Mouse (Mus musculus) limb, embryonic 14.5 days (tissue): ENCODE data around the gene Ccdc70. TPM values are rescaled to one million over a fixed set of nuclear protein-coding genes. Genes with fewer than 3 reads are reported as not detected.

Source experiments
- ATAC-seq: fragments of 200-750 bp; cut with Nextera tagmentation; 2 replicates; pipeline ENCODE4 v1.8.0; 2017; ENCODE audit warnings: low read depth, moderate number of reproducible peaks, moderate TSS enrichment; ENCODE audit not compliant: low FRiP score
- DNase-seq: peaks from one replicate; pipeline ENCODE4 v3.0.0-alpha.2; 2015; ENCODE audit warnings: low spot score
- H3K27ac ChIP-seq: fragments of 300-500 bp; sonication (generic); replicated peaks from 2 replicates; pipeline ENCODE4 v1.5.1; 2014; ENCODE audit warnings: low read depth, mild to moderate bottlenecking, low read length, moderate library complexity, mixed read lengths
- H3K27me3 ChIP-seq: fragments of 300-500 bp; sonication (generic); 2 replicates; pipeline ENCODE4 v1.6.1; 2014; ENCODE audit warnings: low read length, mixed read lengths; ENCODE audit not compliant: control insufficient read depth, insufficient read depth
- H3K36me3 ChIP-seq: fragments of 300-500 bp; sonication (generic); 2 replicates; pipeline ENCODE4 v1.6.1; 2014; ENCODE audit warnings: mild to moderate bottlenecking, low read length, moderate library complexity, mixed read lengths; ENCODE audit not compliant: control insufficient read depth, insufficient read depth
- H3K4me1 ChIP-seq: fragments of 300-500 bp; sonication (generic); 2 replicates; pipeline ENCODE4 v1.6.1; 2014; ENCODE audit warnings: antibody characterized with exemption, low read length, mixed read lengths; ENCODE audit not compliant: control insufficient read depth, insufficient read depth
- H3K4me2 ChIP-seq: fragments of 300-500 bp; sonication (generic); replicated peaks from 2 replicates; pipeline ENCODE4 v1.6.1; 2014; ENCODE audit warnings: low read depth, mild to moderate bottlenecking, low read length, moderate library complexity; ENCODE audit not compliant: severe bottlenecking
- H3K4me3 ChIP-seq: fragments of 300-500 bp; sonication (generic); replicated peaks from 2 replicates; pipeline ENCODE4 v1.5.1; 2014; ENCODE audit warnings: low read length
- H3K9ac ChIP-seq: fragments of 300-500 bp; sonication (generic); 2 replicates; pipeline ENCODE4 v1.6.1; 2014; ENCODE audit warnings: mild to moderate bottlenecking, low read depth, low read length, moderate library complexity; ENCODE audit not compliant: severe bottlenecking
- H3K9me3 ChIP-seq: fragments of 300-500 bp; sonication (generic); 2 replicates; pipeline ENCODE4 v1.6.1; 2016; ENCODE audit warnings: low read length; ENCODE audit not compliant: control insufficient read depth
- POLR2A ChIP-seq: fragments of 200-500 bp; IDR thresholded peaks from 2 replicates; pipeline ENCODE4 v1.8.0; 2012; ENCODE audit warnings: inconsistent platforms, mild to moderate bottlenecking, moderate library complexity, borderline replicate concordance; ENCODE audit not compliant: insufficient read depth, insufficient read length; ENCODE audit errors: extremely low read depth
- WGBS: fragments of 180-500 bp; shearing (Covaris S2); extraction: QIAGEN DNeasy Blood & Tissue Kit; methylation state at CpG from one replicate; pipeline ENCODE4 v1.1.7; 2014; 5-methylcytosine and 5-hydroxymethylcytosine counted together
- polyA plus RNA-seq, 2 experiments: library from polyadenylated mRNA; depleted of rRNA in 1 of 2; stranded (reverse) in 1 of 2; unstranded in 1 of 2; fragments of >200 nt; fragmentation: Nextera tagmentation in 1 of 2; extraction: Ambion mirVana in 1 of 2; gene quantifications; 2 replicates each; pipeline versions ENCODE4 v1.2.1 to v1.2.3; 2012 to 2014

The Ccdc70 gene
- polyA plus RNA-seq, 2 experiments: not detected

- WGBS: 82% methylated on average over 6 of the region's 6 CpGs
- Histone ChIP-seq H3K27me3 (no peaks in the 10 kb centered on the region), H3K36me3 (no peaks in the 10 kb centered on the region), H3K9ac (no peak overlapping the region), H3K27ac (no peak overlapping the region), H3K9me3 (no peaks in the 10 kb centered on the region), H3K4me2 (no peak overlapping the region), H3K4me1 (no peaks in the 10 kb centered on the region), H3K4me3 (no peak overlapping the region)
- no peak for DNase-seq
- no peak for ATAC-seq
- TF ChIP-seq POLR2A: no peak
Measured at GRCm38 (mm10) chr8:22006423-22006822, 36.8 kb downstream of the Ccdc70 start.

GRCm38 (mm10) chr8:22009403-22009802 lies 39.8 kb downstream of the Ccdc70 start:
- no peak for DNase-seq
- no peak for TF ChIP-seq POLR2A
- H3K9me3 ChIP-seq: no peaks in the 10 kb centered on the region
- H3K4me2 ChIP-seq: no peak overlapping the region
- H3K4me3 ChIP-seq: no peak overlapping the region
- no peaks in the 10 kb centered on the region for H3K36me3 ChIP-seq
- no peak overlapping the region for H3K27ac ChIP-seq
- no peaks in the 10 kb centered on the region for H3K27me3 ChIP-seq
- no peak overlapping the region for H3K9ac ChIP-seq
- WGBS: 46% methylated on average over 3 of the region's 3 CpGs
- no peak for ATAC-seq
- no peaks in the 10 kb centered on the region for H3K4me1 ChIP-seq

GRCm38 (mm10) chr8:22013034-22013707 lies 43.6 kb downstream of the Ccdc70 start:
- H3K4me3 ChIP-seq: no peak overlapping the region
- no peaks in the 10 kb centered on the region for H3K9me3 ChIP-seq
- TF ChIP-seq POLR2A: no peak
- no peaks in the 10 kb centered on the region for H3K36me3 ChIP-seq
- no peaks in the 10 kb centered on the region for H3K4me1 ChIP-seq
- WGBS: 72% methylated on average over 24 of the region's 24 CpGs
- H3K27ac ChIP-seq: no peak overlapping the region
- DNase-seq (no peak), ATAC-seq (no peak)
- no peaks in the 10 kb centered on the region for H3K27me3 ChIP-seq
- no peak overlapping the region for H3K4me2 ChIP-seq
- no peak overlapping the region for H3K9ac ChIP-seq

- TF ChIP-seq POLR2A: no peak
- WGBS: 29% methylated on average over 7 of the region's 7 CpGs
- ATAC-seq: no peak
Measured at GRCm38 (mm10) chr8:22017731-22018130, 48.2 kb downstream of the Ccdc70 start.

GRCm38 (mm10) chr8:22019498-22019897 lies 49.9 kb downstream of the Ccdc70 start:
- no peak for DNase-seq
- Histone ChIP-seq H3K9ac (no peak overlapping the region), H3K4me1 (no peaks in the 10 kb centered on the region), H3K4me3 (no peak overlapping the region), H3K36me3 (no peaks in the 10 kb centered on the region), H3K9me3 (no peaks in the 10 kb centered on the region), H3K27ac (no peak overlapping the region), H3K4me2 (no peak overlapping the region), H3K27me3 (no peaks in the 10 kb centered on the region)
- TF ChIP-seq POLR2A: no peak
- ATAC-seq: no peak
- 90% methylated on average over 5 of the region's 5 CpGs for whole genome bisulfite sequencing

More at GRCm38 (mm10) chr8:22017731-22018130, 48.2 kb downstream of the Ccdc70 start:
- no peaks in the 10 kb centered on the region for H3K9me3 ChIP-seq
- no peak overlapping the region for H3K9ac ChIP-seq
- H3K27ac ChIP-seq: no peak overlapping the region
- H3K4me2 ChIP-seq: no peak overlapping the region
- no peaks in the 10 kb centered on the region for H3K4me1 ChIP-seq
- no peaks in the 10 kb centered on the region for H3K27me3 ChIP-seq
- no peak overlapping the region for H3K4me3 ChIP-seq
- DNase-seq: no peak
- no peaks in the 10 kb centered on the region for H3K36me3 ChIP-seq

GRCm38 (mm10) chr8:22022244-22022643 lies 52.7 kb downstream of the Ccdc70 start:
- H3K4me1 ChIP-seq: no peaks in the 10 kb centered on the region
- no peak overlapping the region for H3K4me3 ChIP-seq
- no peaks in the 10 kb centered on the region for H3K9me3 ChIP-seq
- no peak for DNase-seq
- 50% methylated on average over 7 of the region's 7 CpGs for WGBS
- no peak overlapping the region for H3K27ac ChIP-seq
- no peaks in the 10 kb centered on the region for H3K36me3 ChIP-seq
- no peak for TF ChIP-seq POLR2A
- ATAC-seq: no peak
- no peaks in the 10 kb centered on the region for H3K27me3 ChIP-seq
- no peak overlapping the region for H3K9ac ChIP-seq
- H3K4me2 ChIP-seq: no peak overlapping the region

Other genes starting within 250 kb of the Ccdc70 start
- 0.29 TPM in 1 of 2 replicates, not detected in the other for gene Defa24, start 235.3 kb upstream of the Ccdc70 start, polyA plus RNA-seq (2012; rRNA removed)
- not detected in 2 replicates for gene Defa24, start 235.3 kb upstream of the Ccdc70 start, polyA plus RNA-seq (2014; fragmentation: Nextera tagmentation; extraction: Ambion mirVana)
- not detected in 2 replicates for gene Defb50, start 146.2 kb upstream of the Ccdc70 start, polyA plus RNA-seq (2012; rRNA removed)
- gene Defb50, start 146.2 kb upstream of the Ccdc70 start, polyA plus RNA-seq (2014; fragmentation: Nextera tagmentation; extraction: Ambion mirVana): not detected in 2 replicates
- gene Defb2, start 129.8 kb upstream of the Ccdc70 start, polyA plus RNA-seq (2012; rRNA removed): not detected in 2 replicates
- 1.8 TPM in 1 of 2 replicates, not detected in the other for gene Defb2, start 129.8 kb upstream of the Ccdc70 start, polyA plus RNA-seq (2014; fragmentation: Nextera tagmentation; extraction: Ambion mirVana)
- gene Defb10, start 110.9 kb upstream of the Ccdc70 start, polyA plus RNA-seq (2012; rRNA removed): not detected in 2 replicates
- gene Defb10, start 110.9 kb upstream of the Ccdc70 start, polyA plus RNA-seq (2014; fragmentation: Nextera tagmentation; extraction: Ambion mirVana): not detected in 2 replicates
- not detected in 2 replicates for gene Defb9, start 84.4 kb upstream of the Ccdc70 start, polyA plus RNA-seq (2012; rRNA removed)
- not detected in 2 replicates for gene Defb9, start 84.4 kb upstream of the Ccdc70 start, polyA plus RNA-seq (2014; fragmentation: Nextera tagmentation; extraction: Ambion mirVana)
- gene Defb11, start 63.4 kb upstream of the Ccdc70 start, polyA plus RNA-seq (2012; rRNA removed): not detected in 2 replicates
- gene Defb11, start 63.4 kb upstream of the Ccdc70 start, polyA plus RNA-seq (2014; fragmentation: Nextera tagmentation; extraction: Ambion mirVana): not detected in 2 replicates
- not detected in 2 replicates for gene Defb15, start 37.1 kb upstream of the Ccdc70 start, polyA plus RNA-seq (2012; rRNA removed)
- not detected in 2 replicates for gene Defb15, start 37.1 kb upstream of the Ccdc70 start, polyA plus RNA-seq (2014; fragmentation: Nextera tagmentation; extraction: Ambion mirVana)
- gene Defb35, start 31.4 kb upstream of the Ccdc70 start, polyA plus RNA-seq (2012; rRNA removed): not detected in 2 replicates
- not detected in 2 replicates for gene Defb35, start 31.4 kb upstream of the Ccdc70 start, polyA plus RNA-seq (2014; fragmentation: Nextera tagmentation; extraction: Ambion mirVana)
- gene Defb13, start 23.0 kb upstream of the Ccdc70 start, polyA plus RNA-seq (2012; rRNA removed): not detected in 2 replicates
- not detected in 2 replicates for gene Defb13, start 23.0 kb upstream of the Ccdc70 start, polyA plus RNA-seq (2014; fragmentation: Nextera tagmentation; extraction: Ambion mirVana)
- not detected in 2 replicates for gene Fam90a1a, start 11.1 kb upstream of the Ccdc70 start, polyA plus RNA-seq (2012; rRNA removed)
- gene Fam90a1a, start 11.1 kb upstream of the Ccdc70 start, polyA plus RNA-seq (2014; fragmentation: Nextera tagmentation; extraction: Ambion mirVana): not detected in 2 replicates
- 0.63 TPM in 2 replicates for gene Atp7b, start 90.5 kb downstream of the Ccdc70 start, polyA plus RNA-seq (2012; rRNA removed)
- 0.29 and 0.37 TPM in 2 replicates for gene Atp7b, start 90.5 kb downstream of the Ccdc70 start, polyA plus RNA-seq (2014; fragmentation: Nextera tagmentation; extraction: Ambion mirVana)
- gene Alg11, start 90.9 kb downstream of the Ccdc70 start, polyA plus RNA-seq (2012; rRNA removed): 11.3 and 13.6 TPM in 2 replicates
- gene Alg11, start 90.9 kb downstream of the Ccdc70 start, polyA plus RNA-seq (2014; fragmentation: Nextera tagmentation; extraction: Ambion mirVana): 23.4 and 27.6 TPM in 2 replicates
- 0.05 and 0.26 TPM in 2 replicates for gene Nek5, start 155.3 kb downstream of the Ccdc70 start, polyA plus RNA-seq (2012; rRNA removed)
- gene Nek5, start 155.3 kb downstream of the Ccdc70 start, polyA plus RNA-seq (2014; fragmentation: Nextera tagmentation; extraction: Ambion mirVana): 0.15 and 0.32 TPM in 2 replicates
- gene Nek3, start 196.7 kb downstream of the Ccdc70 start, polyA plus RNA-seq (2012; rRNA removed): 4.3 and 6.1 TPM in 2 replicates
- 4.0 and 4.9 TPM in 2 replicates for gene Nek3, start 196.7 kb downstream of the Ccdc70 start, polyA plus RNA-seq (2014; fragmentation: Nextera tagmentation; extraction: Ambion mirVana)
- gene Ckap2, start 216.0 kb downstream of the Ccdc70 start, polyA plus RNA-seq (2012; rRNA removed): 30.6 and 36.7 TPM in 2 replicates
- 40.3 and 43.0 TPM in 2 replicates for gene Ckap2, start 216.0 kb downstream of the Ccdc70 start, polyA plus RNA-seq (2014; fragmentation: Nextera tagmentation; extraction: Ambion mirVana)
- 18.1 and 21.6 TPM in 2 replicates for gene Vps36, start 223.0 kb downstream of the Ccdc70 start, polyA plus RNA-seq (2012; rRNA removed)
- 32.5 and 33.3 TPM in 2 replicates for gene Vps36, start 223.0 kb downstream of the Ccdc70 start, polyA plus RNA-seq (2014; fragmentation: Nextera tagmentation; extraction: Ambion mirVana)